In the genomic region with DNA sequence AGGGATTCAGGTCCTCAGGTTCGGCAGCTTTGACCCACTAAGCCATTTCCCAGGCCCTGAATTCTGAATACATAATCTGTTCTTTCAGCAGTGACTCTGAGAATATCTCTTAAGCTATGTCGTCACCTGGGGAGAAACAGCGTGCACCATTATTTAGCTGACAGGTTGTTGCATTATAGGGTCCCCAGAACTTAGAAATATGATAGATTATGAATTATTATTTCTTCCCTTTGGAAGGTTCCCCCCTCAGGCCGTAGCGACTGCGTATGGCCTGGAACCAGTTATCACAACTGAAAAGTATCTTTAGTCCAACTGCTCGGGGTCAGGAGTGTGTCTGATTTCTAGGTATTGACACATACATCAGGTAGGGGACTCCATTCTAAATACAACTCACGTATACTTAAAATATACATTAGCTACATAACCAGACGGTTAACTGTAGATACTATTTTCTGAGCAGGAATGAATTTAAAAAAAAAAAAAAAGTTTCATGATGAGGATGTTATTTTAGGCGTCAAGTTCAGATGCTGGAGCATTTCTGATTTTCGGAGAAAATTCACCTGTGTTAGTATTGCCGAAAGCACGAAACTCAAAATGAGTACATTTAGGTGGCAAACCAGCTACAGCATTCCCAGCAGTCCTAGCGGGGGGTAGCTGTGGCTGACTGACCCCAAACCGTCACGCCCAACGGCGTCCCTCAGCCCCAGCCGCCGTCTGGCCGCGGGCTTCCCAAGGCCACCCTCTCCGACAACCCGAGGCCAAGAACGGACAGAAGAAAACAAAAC, we compare ENCODE assay signal across 8 mouse cellular contexts. TPM values are rescaled to one million over a fixed set of nuclear protein-coding genes. Genes with fewer than 3 reads are reported as not detected.
DNase-seq lines count a peak whose midpoint lies in the region; ATAC-seq and TF ChIP-seq lines count a peak whose summit lies in the region.

No protein-coding gene starts in this region.

- H3K27me3 ChIP-seq in hindbrain, embryonic 16.5 days (replicated peaks; ENCODE audit: control insufficient read depth, insufficient read depth, low read length), result no peaks in the 10 kb centered on the region
- H3K27me3 ChIP-seq in neural tube, embryonic 12.5 days (replicated peaks), result no peaks in the 10 kb centered on the region

- TF ChIP-seq POLR2A in cortical plate, adult 2 months (IDR thresholded peaks at IDR 0.05; ENCODE audit: extremely low read depth, insufficient read depth, low read length), result no peak

- no peaks in the 10 kb centered on the region for H3K9me3 ChIP-seq in hindbrain, embryonic 16.5 days (ENCODE audit: control insufficient read depth, low read length)
- no peaks in the 10 kb centered on the region for H3K9me3 ChIP-seq in neural tube, embryonic 12.5 days

- TF ChIP-seq CTCF in left cerebral cortex, adult 2 months (IDR thresholded peaks at IDR 0.05), result no peak
- TF ChIP-seq CTCF in cortical plate, adult 2 months (IDR thresholded peaks at IDR 0.05; ENCODE audit: extremely low read depth, insufficient read depth, low read length), result no peak

- H3K9ac ChIP-seq in hindbrain, embryonic 16.5 days (ENCODE audit: low read depth, low read length), result peak overlapping the region; percentile 91
- peak overlapping the region; percentile 64 for H3K9ac ChIP-seq in neural tube, embryonic 12.5 days

- H3K4me1 ChIP-seq in cortical plate, adult 2 months (ENCODE audit: control insufficient read depth, insufficient read depth, low read length), result no peaks in the 10 kb centered on the region
- H3K4me1 ChIP-seq in hindbrain, embryonic 16.5 days (ENCODE audit: control insufficient read depth, insufficient read depth, low read depth, low read length), result peaks cover 6% of the 10 kb centered on the region
- 0 out of 2 replicates have a peak, but pooled peaks cover 8% of the 10 kb centered on the region for H3K4me1 ChIP-seq in neural tube, embryonic 12.5 days

- H3K4me3 ChIP-seq in left cerebral cortex, adult 2 months, result peak overlapping the region; percentile 59
- H3K4me3 ChIP-seq in cortical plate, adult 2 months (ENCODE audit: insufficient read depth, low read length), result peak overlapping the region; percentile 68
- H3K4me3 ChIP-seq in hindbrain, embryonic 16.5 days (ENCODE audit: low read length), result peak overlapping the region; percentile 63
- peak overlapping the region; percentile 67 for H3K4me3 ChIP-seq in neural tube, embryonic 12.5 days

- intact Hi-C loops in left cerebral cortex, adult 2 months (cut with DNase I), result no loop called here
- intact Hi-C loops in left cerebral cortex, postnatal 25 days (cut with DNase I), result no loop called here

- H3K36me3 ChIP-seq in hindbrain, embryonic 16.5 days (ENCODE audit: control insufficient read depth, insufficient read depth, low read length), result no peaks in the 10 kb centered on the region
- H3K36me3 ChIP-seq in neural tube, embryonic 12.5 days, result peaks cover 10% of the 10 kb centered on the region; the same call in 1 of the 2 replicates

- DNase-seq in left cerebral cortex, adult 2 months (ENCODE audit: extremely low spot score in 1 of 2, low spot score in 2 of 2), result no peak
- no peak for DNase-seq in left cerebral cortex, postnatal 25 days (ENCODE audit: low spot score in 2 of 2)
- DNase-seq in right cerebral cortex, postnatal 25 days, result no peak
- no peak for DNase-seq in frontal cortex, postnatal 36 days (ENCODE audit: low spot score in 2 of 2)
- no peak for DNase-seq in cerebellum, adult 11 months

- ATAC-seq in hindbrain, embryonic 16.5 days, result no peak
- ATAC-seq in neural tube, embryonic 12.5 days (ENCODE audit: low FRiP score, low read depth), result no peak

- WGBS in hindbrain, embryonic 16.5 days, result 11% methylated on average over 25 of the region's 25 CpGs
- 13% methylated on average over 25 of the region's 25 CpGs for WGBS in neural tube, embryonic 12.5 days

- no peak overlapping the region for H3K27ac ChIP-seq in left cerebral cortex, adult 2 months
- no peak overlapping the region for H3K27ac ChIP-seq in cortical plate, adult 2 months (ENCODE audit: insufficient read depth, low read length)
- no peak overlapping the region for H3K27ac ChIP-seq in hindbrain, embryonic 16.5 days (ENCODE audit: low read depth, low read length)
- peak overlapping the region; percentile 84; the same call in 1 of the 2 replicates for H3K27ac ChIP-seq in neural tube, embryonic 12.5 days

- H3K4me2 ChIP-seq in hindbrain, embryonic 16.5 days (ENCODE audit: low read length), result peak overlapping the region; percentile 86
- H3K4me2 ChIP-seq in neural tube, embryonic 12.5 days (replicated peaks), result peak overlapping the region; percentile 59

RNA-seq across cellular contexts. Expression of a gene that starts 0.5 kb away (rescaled TPM):
- total RNA-seq in left cerebral cortex, adult 2 months (2021), result 1 to 10 TPM in 1 of 2 experiments, under 1 TPM in 1; 0.77 to 1.0 TPM
- 1 to 10 TPM in 1 of 2 experiments, under 1 TPM in 1; 0.73 to 1.0 TPM for total RNA-seq in left cerebral cortex, postnatal 25 days (2021)
- polyA plus RNA-seq in cortical plate, adult 2 months (2012; rRNA removed), result 0.42 and 0.44 TPM in 2 replicates
- polyA plus RNA-seq in hindbrain, embryonic 16.5 days (2015; fragmentation: Nextera tagmentation; extraction: Ambion mirVana), result 12.4 and 13.5 TPM in 2 replicates
- 44.0 and 44.9 TPM in 2 replicates for polyA plus RNA-seq in neural tube, embryonic 12.5 days (2016; fragmentation: Nextera tagmentation; extraction: Ambion mirVana)
